Mouse (Mus musculus) liver, embryonic 12.5 days (tissue): ENCODE measurements around the gene Chn2. TPM values are rescaled to one million over a fixed set of nuclear protein-coding genes. Genes with fewer than 3 reads are reported as not detected.

Experiments
- ATAC-seq: fragments of 200-750 bp; cut with Nextera tagmentation; 2 replicates; pipeline ENCODE4 v1.8.0; 2017; ENCODE audit warnings: moderate number of reproducible peaks, mild to moderate bottlenecking, moderate library complexity
- H3K27ac ChIP-seq: fragments of 300-500 bp; sonication (generic); 2 replicates; pipeline ENCODE4 v1.5.1; 2016; ENCODE audit warnings: mild to moderate bottlenecking
- H3K27me3 ChIP-seq: fragments of 300-500 bp; sonication (generic); replicated peaks from 2 replicates; pipeline ENCODE4 v1.6.1; 2016; ENCODE audit warnings: mild to moderate bottlenecking, moderate library complexity
- H3K36me3 ChIP-seq: fragments of 300-500 bp; sonication (generic); 2 replicates; pipeline ENCODE4 v1.6.1; 2016; ENCODE audit warnings: mild to moderate bottlenecking, moderate library complexity
- H3K4me1 ChIP-seq: fragments of 300-500 bp; sonication (generic); 2 replicates; pipeline ENCODE4 v1.6.1; 2016
- H3K4me2 ChIP-seq: fragments of 300-500 bp; sonication (generic); 2 replicates; pipeline ENCODE4 v1.6.1; 2016; ENCODE audit warnings: mild to moderate bottlenecking, moderate library complexity
- H3K4me3 ChIP-seq: fragments of 300-500 bp; sonication (generic); 2 replicates; pipeline ENCODE4 v1.5.1; 2016; ENCODE audit warnings: mild to moderate bottlenecking, moderate library complexity
- H3K9ac ChIP-seq: fragments of 300-500 bp; sonication (generic); 2 replicates; pipeline ENCODE4 v1.6.1; 2016; ENCODE audit warnings: mild to moderate bottlenecking, moderate library complexity
- H3K9me3 ChIP-seq: fragments of 300-500 bp; sonication (generic); replicated peaks from 2 replicates; pipeline ENCODE4 v1.6.1; 2016; ENCODE audit warnings: mild to moderate bottlenecking, moderate library complexity
- WGBS: fragments of 180-500 bp; shearing (Covaris S2); methylation state at CpG from one replicate; pipeline ENCODE4 v1.1.7; 2016; ENCODE audit not compliant: insufficient replicate concordance; 5-methylcytosine and 5-hydroxymethylcytosine counted together
- polyA plus RNA-seq: library from polyadenylated mRNA; unstranded; fragments of >200 nt; fragmentation: Nextera tagmentation; extraction: Ambion mirVana; gene quantifications from 2 replicates; pipeline ENCODE4 v1.2.1, GENCODE M21; 2016

Gene Chn2
- polyA plus RNA-seq, 1 experiment from 2014 or later: 4.9 TPM

GRCm38 (mm10) chr6:54023846-54024245 lies 15.5 kb upstream of the Chn2 start:
- Histone ChIP-seq H3K27ac (no peak overlapping the region), H3K36me3 (no peaks in the 10 kb centered on the region), H3K27me3 (no peaks in the 10 kb centered on the region), H3K9ac (no peak overlapping the region), H3K4me3 (no peak overlapping the region), H3K4me2 (no peak overlapping the region), H3K4me1 (0 out of 2 replicates have a peak, but pooled peaks cover 6% of the 10 kb centered on the region), H3K9me3 (no peaks in the 10 kb centered on the region)
- 83% methylated on average over 5 of the region's 5 CpGs for WGBS
- ATAC-seq: no peak

- Histone ChIP-seq H3K9ac (no peak overlapping the region), H3K4me1 (no peaks in the 10 kb centered on the region), H3K27me3 (no peaks in the 10 kb centered on the region), H3K4me3 (no peak overlapping the region), H3K27ac (no peak overlapping the region), H3K36me3 (no peaks in the 10 kb centered on the region), H3K9me3 (no peaks in the 10 kb centered on the region), H3K4me2 (no peak overlapping the region)
- ATAC-seq: no peak
- WGBS: 4% methylated on average over 1 of the region's 1 CpGs
Measured at GRCm38 (mm10) chr6:54028706-54029105, 10.6 kb upstream of the Chn2 start.

GRCm38 (mm10) chr6:54030351-54030750 lies 9.0 kb upstream of the Chn2 start:
- no peak for ATAC-seq
- Histone ChIP-seq H3K9me3 (no peaks in the 10 kb centered on the region), H3K36me3 (no peaks in the 10 kb centered on the region), H3K4me3 (no peak overlapping the region), H3K4me1 (no peaks in the 10 kb centered on the region), H3K27ac (no peak overlapping the region), H3K27me3 (no peaks in the 10 kb centered on the region), H3K9ac (no peak overlapping the region), H3K4me2 (no peak overlapping the region)

GRCm38 (mm10) chr6:54030776-54031175 lies 8.6 kb upstream of the Chn2 start:
- Histone ChIP-seq H3K36me3 (no peaks in the 10 kb centered on the region), H3K9ac (no peak overlapping the region), H3K4me3 (no peak overlapping the region), H3K27me3 (no peaks in the 10 kb centered on the region), H3K4me2 (no peak overlapping the region), H3K9me3 (no peaks in the 10 kb centered on the region), H3K4me1 (0 out of 2 replicates have a peak, but pooled peaks cover 2% of the 10 kb centered on the region), H3K27ac (no peak overlapping the region)
- no peak for ATAC-seq
- WGBS: 65% methylated on average over 3 of the region's 3 CpGs

- no peak for ATAC-seq
- Histone ChIP-seq H3K36me3 (no peaks in the 10 kb centered on the region), H3K4me2 (peak overlapping the region; percentile 4; the same call in 1 of the 2 replicates), H3K27me3 (peaks cover 28% of the 10 kb centered on the region), H3K27ac (no peak overlapping the region), H3K4me1 (peaks cover 10% of the 10 kb centered on the region; the same call in 1 of the 2 replicates), H3K4me3 (no peak overlapping the region), H3K9ac (no peak overlapping the region), H3K9me3 (no peaks in the 10 kb centered on the region)
- WGBS: 6% methylated on average over 9 of the region's 9 CpGs
Measured at GRCm38 (mm10) chr6:54034471-54034870, 4.9 kb upstream of the Chn2 start.

- no peak overlapping the region for H3K9ac ChIP-seq
- no peak overlapping the region for H3K4me3 ChIP-seq
- no peaks in the 10 kb centered on the region for H3K9me3 ChIP-seq
- peaks cover 10% of the 10 kb centered on the region; the same call in 1 of the 2 replicates for H3K4me1 ChIP-seq
- peaks cover 38% of the 10 kb centered on the region for H3K27me3 ChIP-seq
- no peak overlapping the region for H3K4me2 ChIP-seq
- WGBS: 36% methylated on average over 3 of the region's 3 CpGs
- ATAC-seq: no peak
- H3K36me3 ChIP-seq: no peaks in the 10 kb centered on the region
- no peak overlapping the region for H3K27ac ChIP-seq
Measured at GRCm38 (mm10) chr6:54035548-54035947, 3.8 kb upstream of the Chn2 start.

GRCm38 (mm10) chr6:54038866-54039265 lies 488 bp upstream of the Chn2 start:
- no peak for ATAC-seq
- H3K9me3 ChIP-seq: no peaks in the 10 kb centered on the region
- no peaks in the 10 kb centered on the region for H3K36me3 ChIP-seq
- 15% methylated on average over 10 of the region's 10 CpGs for WGBS
- peak overlapping the region; percentile 71 for H3K4me2 ChIP-seq
- H3K27me3 ChIP-seq: peaks cover 66% of the 10 kb centered on the region
- H3K27ac ChIP-seq: no peak overlapping the region
- peak overlapping the region; percentile 57 for H3K4me3 ChIP-seq
- H3K9ac ChIP-seq: no peak overlapping the region
- peaks cover 10% of the 10 kb centered on the region; the same call in 1 of the 2 replicates for H3K4me1 ChIP-seq

GRCm38 (mm10) chr6:54039805-54040447 lies 572 bp downstream of the Chn2 start:
- peak; percentile 42 for ATAC-seq
- Histone ChIP-seq H3K36me3 (no peaks in the 10 kb centered on the region), H3K9ac (peak overlapping the region; percentile 55), H3K4me2 (peak overlapping the region; percentile 71), H3K27me3 (peaks cover 66% of the 10 kb centered on the region), H3K4me3 (peak overlapping the region; percentile 57), H3K4me1 (peaks cover 10% of the 10 kb centered on the region; the same call in 1 of the 2 replicates), H3K27ac (no peak overlapping the region; the same call in 1 of the 2 replicates), H3K9me3 (no peaks in the 10 kb centered on the region)
- WGBS: under 1% methylated on average over 62 of the region's 62 CpGs

- no peak for ATAC-seq
Measured at GRCm38 (mm10) chr6:54040448-54040844, 1.1 kb downstream of the Chn2 start.

GRCm38 (mm10) chr6:54041386-54042043 lies 2.2 kb downstream of the Chn2 start:
- H3K27me3 ChIP-seq: peaks cover 65% of the 10 kb centered on the region
- no peak overlapping the region for H3K27ac ChIP-seq
- no peaks in the 10 kb centered on the region for H3K9me3 ChIP-seq
- WGBS: 31% methylated on average over 13 of the region's 13 CpGs
- H3K4me2 ChIP-seq: no peak overlapping the region
- H3K4me3 ChIP-seq: no peak overlapping the region
- ATAC-seq: no peak
- H3K9ac ChIP-seq: no peak overlapping the region
- H3K4me1 ChIP-seq: peaks cover 8% of the 10 kb centered on the region; the same call in 1 of the 2 replicates
- no peaks in the 10 kb centered on the region for H3K36me3 ChIP-seq

More at GRCm38 (mm10) chr6:54040448-54040844, 1.1 kb downstream of the Chn2 start:
- peak overlapping the region; percentile 71 for H3K4me2 ChIP-seq
- WGBS: 24% methylated on average over 9 of the region's 9 CpGs
- H3K4me3 ChIP-seq: peak overlapping the region; percentile 57
- H3K27ac ChIP-seq: no peak overlapping the region; the same call in 1 of the 2 replicates
- peaks cover 66% of the 10 kb centered on the region for H3K27me3 ChIP-seq
- H3K9ac ChIP-seq: no peak overlapping the region; the same call in 1 of the 2 replicates
- H3K36me3 ChIP-seq: no peaks in the 10 kb centered on the region
- peaks cover 10% of the 10 kb centered on the region; the same call in 1 of the 2 replicates for H3K4me1 ChIP-seq
- no peaks in the 10 kb centered on the region for H3K9me3 ChIP-seq

GRCm38 (mm10) chr6:54042142-54042541 lies 2.8 kb downstream of the Chn2 start:
- Histone ChIP-seq H3K27me3 (peaks cover 60% of the 10 kb centered on the region), H3K4me3 (no peak overlapping the region), H3K9me3 (no peaks in the 10 kb centered on the region), H3K4me1 (peaks cover 8% of the 10 kb centered on the region; the same call in 1 of the 2 replicates), H3K36me3 (no peaks in the 10 kb centered on the region), H3K9ac (no peak overlapping the region), H3K27ac (no peak overlapping the region), H3K4me2 (no peak overlapping the region)
- ATAC-seq: no peak
- 54% methylated on average over 1 of the region's 1 CpGs for WGBS

- Histone ChIP-seq H3K9ac (no peak overlapping the region), H3K36me3 (no peaks in the 10 kb centered on the region), H3K27me3 (peaks cover 48% of the 10 kb centered on the region), H3K4me2 (no peak overlapping the region), H3K4me3 (no peak overlapping the region), H3K4me1 (peaks cover 10% of the 10 kb centered on the region; the same call in 1 of the 2 replicates), H3K9me3 (no peaks in the 10 kb centered on the region), H3K27ac (no peak overlapping the region)
- ATAC-seq: no peak
- WGBS: 66% methylated on average over 5 of the region's 5 CpGs
Measured at GRCm38 (mm10) chr6:54043536-54043935, 4.2 kb downstream of the Chn2 start.
